Mouse (Mus musculus): ENCODE measurements around the gene Dcst1.
A peak's percentile ranks its signal among the peaks of the same experiment; 100 is the strongest.

Dcst1 gene

DNA sequence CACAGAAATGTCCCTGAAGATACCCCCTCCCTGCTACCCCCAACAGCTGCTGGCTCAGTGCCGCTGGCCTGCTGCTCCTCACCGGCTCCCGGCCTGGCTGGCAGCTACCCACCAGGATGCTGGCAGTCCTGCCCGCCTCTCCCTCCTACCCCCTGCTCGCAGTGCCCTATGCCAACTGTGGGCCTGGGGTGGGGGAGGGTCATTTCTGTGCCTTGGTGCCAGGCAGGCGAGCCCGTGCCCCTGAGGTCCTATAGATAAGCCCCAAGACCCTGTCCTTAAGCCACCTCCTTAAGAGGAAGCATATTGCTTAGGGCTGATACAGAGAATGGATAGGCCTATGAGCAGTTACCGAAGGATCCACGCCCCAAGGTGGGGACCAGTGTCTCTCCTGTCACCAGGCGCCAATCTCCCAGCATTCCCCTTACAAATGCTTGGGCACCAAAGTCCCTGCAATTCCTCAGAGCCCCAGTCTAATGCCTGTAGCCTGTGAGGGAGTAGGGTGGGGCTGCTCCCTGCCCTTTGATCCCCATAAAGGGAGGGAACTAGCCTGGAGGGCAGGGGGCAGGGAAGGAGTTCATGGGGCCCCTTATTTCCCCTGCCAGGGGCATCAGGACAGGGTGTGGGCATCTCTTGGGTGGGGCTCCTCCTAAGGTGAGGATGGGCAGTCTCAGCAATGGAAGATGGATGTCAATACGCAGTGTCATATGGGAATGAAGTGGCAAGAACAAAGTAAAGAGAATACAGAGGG is 23.3 kb upstream of the Dcst1 start:
- DNase-seq (ENCODE audit: low spot score), result no peak

DNA sequence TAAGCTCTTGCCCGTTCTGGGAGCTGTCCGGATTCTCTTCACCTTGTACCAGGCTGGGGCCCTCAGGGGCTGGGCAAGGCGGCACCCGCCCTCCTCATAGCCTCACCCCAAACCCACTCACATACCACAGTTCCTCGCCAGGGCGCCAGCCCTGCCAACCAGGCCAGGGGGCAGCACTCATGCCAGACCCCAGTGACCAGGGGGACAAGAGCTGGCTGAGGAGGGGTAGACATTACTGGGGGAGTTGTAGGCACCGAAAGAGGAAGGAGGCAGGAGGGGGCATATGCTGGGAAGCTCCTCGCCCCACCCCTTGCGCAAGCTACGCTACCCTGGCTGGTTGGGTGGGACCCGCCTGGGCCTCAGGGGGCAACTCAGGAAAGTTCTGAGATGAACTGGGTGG is 22.6 kb upstream of the Dcst1 start:
- no peak for DNase-seq (ENCODE audit: low spot score)

DNA sequence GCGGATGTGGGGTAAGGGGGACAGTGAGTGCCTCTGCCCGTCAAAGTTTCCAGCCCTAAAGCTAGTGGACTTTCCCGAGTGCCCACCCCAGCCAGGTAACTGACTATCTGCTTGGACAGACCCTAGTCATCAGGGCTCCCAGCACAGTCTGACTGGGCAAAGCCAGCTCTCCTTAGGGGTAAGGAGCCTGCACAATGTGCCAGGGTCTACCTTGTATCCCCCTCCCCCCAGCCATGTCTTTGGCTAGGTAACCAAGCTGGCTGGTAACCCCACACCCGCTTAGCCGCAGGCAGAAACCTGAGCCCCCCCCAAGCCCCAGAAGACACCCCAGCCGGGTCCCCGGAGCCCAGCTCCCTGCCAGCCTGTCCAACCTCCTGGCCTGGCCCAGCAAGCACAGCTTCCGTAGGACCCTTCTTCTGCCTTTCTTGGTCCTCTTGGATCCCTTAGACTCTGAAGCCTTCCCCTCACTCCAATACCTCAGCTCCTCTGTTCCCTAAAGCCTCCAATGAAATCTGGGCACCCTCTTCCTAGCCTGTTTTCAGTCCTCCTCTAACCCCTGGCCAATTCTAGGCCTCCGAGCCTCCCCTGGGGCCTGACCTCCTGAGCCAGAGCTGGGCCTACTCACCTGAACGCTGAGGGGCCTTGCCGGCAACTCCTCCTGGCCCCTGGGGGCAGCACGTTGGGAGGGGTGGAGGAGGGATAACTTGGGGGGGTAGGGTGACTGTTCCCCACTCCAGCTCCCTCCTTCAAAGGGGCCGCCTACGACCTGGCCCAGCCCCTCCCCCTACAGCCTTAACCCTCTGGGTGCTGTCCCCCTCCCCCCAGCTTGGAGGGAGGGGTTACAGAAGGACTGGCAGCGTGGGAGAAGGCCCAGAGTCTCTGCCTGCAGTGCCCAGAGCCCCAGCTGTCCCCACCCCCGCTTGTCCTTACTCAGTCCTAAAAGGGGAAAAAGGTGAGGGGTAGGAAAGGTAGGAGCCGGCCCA is 21.7 kb upstream of the Dcst1 start:
- DNase-seq (ENCODE audit: low spot score), result no peak

DNA sequence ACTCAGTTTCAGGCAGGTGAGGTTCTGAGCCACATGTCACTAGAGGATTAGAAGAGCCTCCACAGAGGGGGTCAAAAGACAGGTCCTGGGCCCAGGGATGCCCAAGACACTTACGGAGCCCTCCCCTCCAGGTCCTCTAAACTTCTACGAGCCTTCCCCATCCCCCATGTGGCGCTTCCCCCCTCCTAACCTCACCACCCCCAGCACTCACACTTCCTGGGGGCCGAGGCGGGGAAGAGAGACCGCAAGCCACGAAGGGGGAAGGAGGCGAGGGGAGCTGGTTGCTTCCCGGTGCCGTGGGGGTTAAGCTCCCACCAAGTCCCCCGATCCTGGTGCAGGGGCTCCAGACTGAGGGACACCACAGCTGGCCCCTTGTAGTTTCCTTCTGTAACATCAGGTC is 20.4 kb upstream of the Dcst1 start:
- DNase-seq (ENCODE audit: low spot score), result no peak

DNA sequence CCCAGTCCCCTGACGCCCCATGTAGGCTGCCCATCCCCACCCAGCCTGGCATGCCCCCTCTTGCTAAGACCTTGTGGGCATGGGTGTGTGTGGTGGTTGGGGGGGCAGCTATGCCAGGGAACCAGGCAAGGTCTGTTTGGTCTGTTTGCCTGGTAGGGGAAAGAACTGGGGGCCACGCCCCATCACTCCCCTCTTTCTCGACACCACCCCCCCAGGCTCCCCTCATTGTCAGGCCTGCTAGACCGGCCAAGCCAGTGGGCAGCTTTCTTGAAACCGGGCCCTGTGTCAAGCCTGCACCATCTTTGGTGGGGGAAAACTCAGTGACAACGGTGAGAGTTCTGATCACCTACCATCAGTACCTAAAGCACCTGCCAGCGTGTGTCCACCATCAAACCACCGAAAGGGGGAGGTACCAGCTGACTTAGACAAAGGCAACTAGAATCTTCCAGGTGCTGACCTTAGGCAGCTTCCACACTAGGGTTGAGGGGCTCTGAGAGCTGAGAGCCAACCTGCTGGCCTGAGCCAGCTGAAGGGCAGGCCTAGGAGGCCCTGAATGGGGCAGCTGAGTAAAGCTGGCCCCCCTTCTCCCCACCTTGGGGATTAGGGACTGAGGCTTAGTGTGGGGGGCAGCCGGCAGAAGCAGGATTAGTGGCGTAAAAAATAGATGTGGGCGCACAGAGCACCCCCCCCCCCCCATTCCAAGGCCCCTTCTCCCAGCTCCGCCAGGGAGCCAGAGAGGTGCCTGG is 19.5 kb upstream of the Dcst1 start:
- DNase-seq (ENCODE audit: low spot score), result no peak

DNA sequence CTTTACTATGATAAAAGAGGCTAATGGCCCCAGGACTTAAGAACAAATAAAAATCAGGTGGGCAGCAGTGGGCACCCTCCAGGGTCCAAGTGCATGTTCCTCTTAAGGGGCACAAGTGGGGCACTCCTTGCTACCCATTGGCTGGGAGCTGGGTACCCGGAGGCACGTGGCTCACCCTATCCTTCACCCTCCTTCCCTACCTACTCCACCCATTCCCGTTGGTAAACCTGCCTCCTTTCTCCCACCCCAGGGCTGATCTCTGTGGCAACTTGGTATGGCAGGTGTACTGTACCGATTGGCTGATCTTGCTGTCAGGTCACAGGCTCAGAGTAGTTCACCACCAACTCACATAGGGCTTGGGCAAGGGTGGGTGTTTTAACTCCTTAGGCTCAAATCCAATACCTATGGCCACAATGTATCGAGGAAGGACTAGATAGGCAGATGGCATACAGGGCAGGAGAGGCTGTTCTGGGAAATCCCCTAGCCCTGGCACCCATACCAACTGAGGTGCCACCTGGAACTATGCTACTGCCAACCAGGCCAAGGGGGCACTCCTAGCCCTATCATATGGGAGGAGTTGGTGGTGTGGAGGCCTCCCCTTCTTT is 18.7 kb upstream of the Dcst1 start:
- DNase-seq (ENCODE audit: low spot score), result no peak

DNA sequence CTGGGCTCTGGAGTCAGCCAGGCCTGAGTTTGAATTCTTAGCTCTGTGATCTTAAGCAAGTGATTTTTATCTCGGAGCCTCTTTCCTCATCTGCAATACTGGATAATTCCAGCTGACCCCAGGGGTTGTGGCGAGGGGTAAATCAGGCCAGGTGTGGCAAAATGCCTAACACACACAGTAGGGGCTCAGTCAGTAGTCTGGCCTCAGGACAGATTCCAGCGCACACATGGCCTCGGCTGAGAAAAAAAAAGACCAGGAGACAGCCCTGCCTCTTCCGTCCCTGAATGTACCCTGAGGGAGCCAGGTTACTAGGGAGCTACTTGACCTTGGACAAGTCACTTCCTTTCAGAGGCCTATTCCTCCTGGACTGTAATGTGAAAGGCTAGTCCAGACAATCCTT is 17.9 kb upstream of the Dcst1 start:
- DNase-seq (ENCODE audit: low spot score), result no peak

DNA sequence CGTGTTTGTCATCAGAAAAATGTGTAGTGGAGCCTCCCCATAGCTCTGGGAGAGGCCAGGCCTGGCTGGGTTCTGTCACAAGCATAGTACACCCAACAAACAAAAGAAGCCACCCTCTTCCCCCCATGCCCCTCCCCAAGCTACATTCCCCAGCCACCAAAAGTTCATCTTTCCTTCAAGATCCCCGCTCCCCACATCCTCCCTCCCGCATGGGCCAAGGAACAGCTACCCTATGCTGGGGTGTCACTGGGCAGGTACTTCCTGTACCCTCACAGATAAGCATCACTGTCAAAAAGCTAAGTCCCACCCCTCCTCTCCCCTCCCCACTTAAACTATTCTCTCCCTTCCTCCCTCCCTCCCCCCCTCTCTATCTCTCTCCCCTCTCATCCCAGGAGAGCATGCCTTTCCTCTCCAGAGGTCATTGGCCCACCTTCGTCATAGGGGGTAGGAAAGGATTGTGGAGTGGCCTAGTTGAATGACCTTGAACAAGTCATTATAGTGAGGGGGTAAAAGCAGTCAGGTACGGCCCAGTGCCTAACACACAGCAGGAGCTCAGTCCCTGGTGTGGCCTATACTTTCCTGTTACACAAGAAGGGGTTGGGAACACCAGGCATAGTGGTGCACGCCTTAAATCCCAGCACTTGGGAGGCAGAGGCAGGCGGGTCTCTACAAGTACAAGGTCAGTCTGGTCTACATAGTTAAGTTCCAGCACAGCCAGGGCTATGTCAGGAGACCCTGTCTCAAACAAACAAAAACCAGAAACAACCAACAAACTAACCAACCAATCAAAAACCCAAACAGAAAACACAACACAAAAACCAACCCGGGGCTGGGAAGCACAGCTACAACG is 17.2 kb upstream of the Dcst1 start:
- DNase-seq (ENCODE audit: low spot score), result no peak

DNA sequence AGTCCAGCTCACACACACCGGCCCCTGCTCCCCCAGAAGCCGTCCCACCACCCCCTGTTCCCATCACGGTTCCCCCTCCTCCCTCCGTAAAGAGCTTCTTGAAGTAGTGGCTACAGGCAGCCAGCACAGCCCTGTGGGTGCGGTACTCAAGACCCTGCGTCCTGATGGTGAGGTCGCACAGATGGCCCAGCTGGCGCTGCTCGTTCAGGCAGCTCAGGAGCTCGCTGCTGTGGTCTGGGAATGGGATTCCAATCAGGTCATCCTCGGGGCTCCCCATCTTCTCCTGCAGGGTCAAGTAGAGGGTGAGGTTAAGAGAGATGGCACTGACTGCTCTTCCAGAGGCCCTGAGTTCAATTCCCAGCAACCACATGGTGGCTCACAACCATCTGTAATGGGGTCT is 16.2 kb upstream of the Dcst1 start:
- no peak for DNase-seq (ENCODE audit: low spot score)

DNA sequence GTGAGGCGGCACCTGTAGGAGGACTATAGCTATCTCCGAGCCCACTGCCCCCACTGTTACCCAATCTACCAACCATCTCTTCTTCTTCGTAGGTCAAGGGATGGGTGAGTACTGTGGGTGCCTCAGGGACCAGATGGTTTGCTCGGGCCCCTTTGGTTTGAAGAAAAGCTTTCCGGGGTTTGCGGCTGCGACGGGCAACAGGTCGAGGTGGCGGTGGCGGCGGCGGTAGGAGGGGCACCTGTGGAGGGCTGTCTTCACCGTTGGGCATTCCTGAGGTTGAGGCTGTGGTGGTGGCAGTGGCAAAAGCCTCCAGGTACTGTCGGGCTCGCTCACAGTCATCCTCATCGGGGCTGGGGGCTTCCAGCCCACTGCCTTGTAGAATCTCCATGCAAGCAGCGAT is 15.7 kb upstream of the Dcst1 start:
- DNase-seq (ENCODE audit: low spot score), result no peak

DNA sequence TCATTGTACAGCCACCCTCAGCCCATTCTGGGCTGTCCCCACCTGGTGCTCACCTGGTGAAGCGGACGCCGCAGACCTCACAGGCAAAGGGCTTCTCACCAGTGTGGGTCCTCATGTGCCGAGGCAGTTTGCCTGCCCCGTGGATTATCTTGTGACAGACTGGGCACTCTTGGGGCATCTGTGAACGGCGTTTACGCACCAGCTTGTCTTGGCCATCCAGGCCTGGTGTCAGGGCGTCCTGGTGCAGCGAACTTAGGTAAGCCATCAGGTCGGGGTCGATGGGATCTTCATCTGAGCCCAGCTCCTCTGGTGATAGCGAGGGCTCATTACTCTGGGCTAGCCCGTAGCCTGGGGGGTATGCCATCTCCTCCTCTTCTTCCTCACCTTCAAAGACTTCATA is 15.2 kb upstream of the Dcst1 start:
- DNase-seq (ENCODE audit: low spot score), result no peak

DNA sequence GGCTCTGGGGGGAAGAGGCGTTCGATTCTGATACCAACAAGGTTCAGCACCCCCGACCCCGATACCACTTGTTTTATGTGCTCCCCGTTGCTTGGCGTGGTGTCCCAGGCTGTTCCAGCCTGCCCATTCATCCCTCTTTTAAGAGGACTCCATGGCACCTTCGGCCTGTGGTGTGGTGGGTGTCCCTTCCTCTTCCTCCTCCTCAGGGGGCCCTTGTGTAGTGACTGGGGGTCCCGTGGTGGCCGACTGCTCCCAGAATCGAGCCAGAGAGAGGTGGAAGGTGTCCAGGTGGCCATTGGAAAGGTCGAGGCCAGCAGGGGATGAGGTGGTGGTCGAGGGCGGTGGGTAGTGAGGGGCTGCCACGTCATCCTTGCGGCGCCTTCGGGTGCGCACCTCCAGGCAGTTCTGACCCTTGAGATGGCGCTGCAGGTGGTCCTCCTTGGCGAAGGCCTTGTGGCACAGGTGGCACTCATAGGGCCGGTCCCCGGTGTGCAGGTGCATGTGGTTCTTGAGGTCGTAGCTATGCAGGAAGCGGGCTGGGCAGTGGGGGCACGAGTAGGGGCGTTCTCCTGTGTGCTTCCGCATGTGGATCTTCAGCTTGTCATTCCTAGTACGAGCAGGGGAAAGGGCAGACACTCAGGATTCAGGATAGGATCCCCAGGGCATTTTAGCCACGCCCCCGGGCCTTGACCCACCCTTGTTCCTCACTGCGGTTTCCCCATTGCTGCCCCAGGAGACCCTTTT is 14.5 kb upstream of the Dcst1 start:
- DNase-seq (ENCODE audit: low spot score), result no peak

DNA sequence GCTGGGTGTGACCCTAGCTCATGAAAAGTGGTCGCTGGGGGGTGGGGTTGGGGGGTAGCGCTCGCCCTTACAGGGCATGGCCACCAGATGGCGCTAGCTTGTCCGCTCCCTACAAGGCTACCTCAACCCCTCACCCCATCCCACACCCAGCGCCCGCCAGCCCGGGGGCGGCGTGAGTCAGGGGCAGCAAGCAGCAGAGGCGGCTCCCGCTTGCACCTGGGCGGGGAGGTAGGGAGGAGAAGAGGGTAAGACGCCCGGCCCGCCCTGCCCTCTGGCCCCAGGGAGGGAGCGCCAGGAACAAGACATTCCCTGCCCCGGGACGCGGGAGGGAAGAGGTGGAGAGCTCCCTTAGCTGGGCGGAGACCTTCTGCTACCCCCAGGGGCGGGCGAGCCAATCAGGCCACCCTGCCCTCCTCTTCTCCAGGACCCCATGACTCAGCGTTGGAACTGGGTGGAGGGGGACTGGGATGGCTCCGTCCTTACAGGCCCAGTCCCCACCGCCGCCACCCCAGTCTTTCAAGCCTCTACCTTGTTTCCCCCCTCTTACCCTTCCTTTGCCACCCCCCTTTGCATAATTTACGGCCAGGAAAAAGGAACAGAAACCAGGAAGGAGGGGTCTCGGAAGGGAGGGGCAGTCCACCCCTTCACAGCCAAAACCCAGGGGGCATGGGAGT is 13.5 kb upstream of the Dcst1 start:
- peak; percentile 72 for DNase-seq (ENCODE audit: low spot score)

DNA sequence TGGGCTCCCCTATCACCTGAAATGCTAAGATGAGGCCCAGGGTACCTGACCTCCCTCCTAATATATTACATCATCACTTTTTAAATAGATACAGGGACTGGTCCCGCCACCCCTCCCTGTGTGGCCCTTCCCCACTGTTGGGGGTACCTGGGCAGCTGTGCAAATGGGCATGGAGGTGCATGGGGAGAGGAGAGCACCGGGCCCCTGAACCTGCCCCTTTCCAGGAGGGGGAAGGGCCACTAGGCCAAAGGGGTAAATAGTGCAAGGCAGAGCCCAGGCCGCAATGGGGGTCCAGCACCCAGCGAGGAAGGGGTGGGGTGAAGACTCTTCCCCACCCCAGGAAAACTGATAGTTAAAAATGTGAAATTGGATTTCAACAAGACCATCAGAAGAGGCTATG is 12.8 kb upstream of the Dcst1 start:
- no peak for DNase-seq (ENCODE audit: low spot score)

DNA sequence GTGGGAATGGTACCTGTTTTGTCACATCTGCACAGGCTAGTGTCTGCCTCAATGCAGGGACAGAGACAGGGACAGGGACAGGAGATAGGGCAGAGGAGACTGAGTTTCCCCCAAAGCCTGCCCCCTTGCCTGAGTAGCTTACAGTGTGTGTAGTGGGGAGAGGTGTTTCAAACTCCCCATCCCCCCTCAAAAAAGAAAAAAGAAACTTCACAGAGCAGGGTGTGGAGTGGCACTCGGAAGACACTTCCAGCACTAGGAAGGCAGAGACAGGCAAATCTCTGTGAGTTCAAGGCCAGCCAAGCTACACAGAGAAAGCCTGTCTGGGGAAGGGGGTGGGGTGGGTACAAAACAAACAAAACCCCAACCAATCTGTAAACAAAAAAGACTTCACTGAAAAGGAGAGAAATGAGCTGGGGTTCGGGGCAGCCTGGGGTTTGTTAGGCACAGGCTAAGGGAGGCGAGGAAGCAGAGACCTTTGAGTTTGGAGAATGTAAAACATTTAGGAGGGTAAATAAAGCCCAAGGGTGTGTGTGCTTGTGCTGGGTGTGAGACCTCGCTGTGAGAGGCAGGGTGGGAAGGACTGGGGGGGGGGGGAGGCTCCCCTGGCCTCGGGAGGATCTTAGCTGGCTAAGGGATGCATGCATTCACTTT is 8.7 kb upstream of the Dcst1 start:
- no peak for DNase-seq (ENCODE audit: low spot score)

DNA sequence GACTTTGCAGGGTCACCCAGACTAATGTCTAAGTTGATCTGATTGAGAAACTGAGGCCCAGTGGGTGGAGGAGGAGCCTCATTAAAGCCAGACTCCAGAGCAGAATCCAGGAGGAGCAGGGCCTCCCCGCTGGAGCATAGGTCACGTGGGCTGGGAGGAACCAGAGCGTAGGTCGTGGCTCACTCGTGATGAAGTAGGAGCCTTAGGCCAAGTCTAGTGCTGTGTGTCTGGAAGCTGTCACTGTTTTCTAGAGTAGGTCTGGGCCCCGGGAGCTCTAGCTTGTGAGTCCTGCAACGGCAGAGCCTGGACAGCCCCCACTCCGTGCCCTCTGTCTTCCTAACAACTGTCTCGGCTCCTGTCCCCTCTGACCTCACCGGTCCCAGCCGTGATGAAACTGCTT is 2.3 kb upstream of the Dcst1 start:
- DNase-seq (ENCODE audit: low spot score), result no peak

DNA sequence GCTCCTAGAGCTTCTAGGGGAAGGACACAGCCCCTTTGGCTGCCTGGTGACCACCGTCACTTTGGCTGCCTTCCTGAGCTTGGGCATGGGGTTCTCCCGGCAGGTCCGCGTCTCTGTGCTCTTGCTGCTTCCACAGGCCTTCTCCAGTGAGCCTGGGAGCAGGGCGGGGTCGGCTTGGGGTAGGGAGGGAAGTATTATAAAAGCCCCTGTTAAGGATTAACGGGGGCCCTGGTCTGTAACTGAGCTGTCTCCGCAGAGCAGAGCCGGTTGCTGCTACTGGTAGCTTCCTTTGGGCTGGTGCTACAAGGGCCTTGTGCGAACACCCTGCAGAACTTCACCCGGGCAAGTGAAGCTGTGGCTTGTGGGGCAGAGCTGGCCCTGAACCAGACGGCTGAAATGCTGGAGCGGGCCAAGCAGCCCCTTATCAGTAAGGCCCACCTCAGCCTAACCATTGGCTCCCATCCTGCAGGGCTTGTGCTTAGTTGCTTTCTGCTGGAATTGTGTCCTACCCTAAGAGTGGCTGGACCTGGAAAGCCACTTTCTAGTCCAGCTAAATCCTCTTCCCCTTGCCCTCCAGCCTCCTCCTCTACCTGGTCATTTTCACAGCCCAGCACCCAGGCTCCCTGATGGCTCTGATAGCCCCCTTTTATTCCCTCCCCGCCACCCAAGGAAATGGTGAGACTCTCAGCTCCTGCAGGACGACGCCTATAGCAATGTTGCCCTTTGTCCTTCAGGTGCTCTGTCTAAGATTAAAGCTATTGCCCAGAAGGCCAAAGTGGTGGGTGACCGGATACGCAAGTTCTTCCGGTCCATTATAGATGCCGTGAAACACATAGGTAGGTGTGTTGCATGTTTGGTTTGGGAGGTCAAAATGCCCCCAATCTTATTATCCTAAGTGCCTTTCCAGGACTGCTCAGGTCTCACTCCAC is 697 bp upstream of the Dcst1 start:
- no peak for DNase-seq (ENCODE audit: low spot score)

DNA sequence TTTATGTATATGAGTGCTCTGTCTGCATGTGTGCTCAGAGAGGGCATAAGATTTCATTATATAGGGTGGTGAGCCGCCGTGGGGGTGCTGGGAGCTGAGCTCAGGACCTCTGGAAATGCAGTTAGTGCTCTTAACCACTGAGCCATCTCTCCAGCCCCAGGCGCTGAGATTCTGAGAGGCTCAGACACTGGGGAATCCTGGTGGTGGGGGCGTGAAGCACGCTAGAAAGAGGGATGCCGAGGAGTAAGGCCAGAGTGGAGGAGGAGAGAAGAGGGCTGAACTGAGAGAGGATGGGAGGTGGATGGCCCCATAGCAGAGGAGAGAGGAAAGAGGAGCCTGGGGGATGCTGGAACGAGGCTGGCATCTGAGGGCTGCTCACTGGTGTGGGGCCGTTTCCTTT is 422 bp downstream of the Dcst1 start:
- no peak for DNase-seq (ENCODE audit: low spot score)
